Mouse (Mus musculus): Measurements from ENCODE around the gene Cnga3. TPM values are rescaled to one million over a fixed set of nuclear protein-coding genes. Genes with fewer than 3 reads are reported as not detected.

Cnga3 gene
- polyA plus RNA-seq, 1 experiment = 0.15 TPM

DNA sequence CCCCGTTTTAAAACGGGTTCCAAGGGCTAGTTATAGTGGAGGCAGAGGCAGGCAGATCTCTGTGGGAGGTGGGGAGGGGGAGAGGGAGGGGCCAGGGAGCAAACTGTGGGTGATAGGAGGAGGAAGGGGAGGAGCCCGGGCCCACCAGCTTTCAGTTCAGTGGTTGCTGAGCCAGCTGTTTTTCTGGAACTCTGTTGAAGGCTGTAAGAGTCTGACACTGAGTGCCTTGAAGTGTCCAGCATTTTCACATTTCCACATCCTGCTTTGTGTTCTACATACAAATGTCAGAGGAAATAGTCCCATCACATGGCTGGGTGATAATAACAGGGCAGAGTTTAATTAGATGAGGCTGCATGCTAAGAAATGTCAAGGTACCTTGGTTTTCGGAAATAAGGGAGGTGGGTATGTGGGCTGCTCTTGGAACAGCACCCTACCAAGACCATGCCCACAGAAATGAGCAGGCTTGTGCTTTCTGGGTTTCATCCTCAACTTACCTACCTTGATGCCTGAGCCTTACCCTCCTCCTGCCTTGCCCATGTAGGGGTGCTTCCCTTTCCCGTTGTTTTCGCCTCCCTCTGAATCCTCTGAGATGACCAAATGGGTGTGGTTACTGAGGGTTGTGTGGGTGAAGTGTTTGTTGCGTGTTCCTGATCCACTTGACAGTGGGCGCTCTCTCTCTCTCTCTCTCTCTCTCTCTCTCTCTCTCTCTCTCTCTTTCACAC lies 93.9 kb downstream of the Cnga3 start:
- TF ChIP-seq POLR2A (IDR thresholded peaks at IDR 0.05; ENCODE audit: borderline replicate concordance, extremely low read depth, insufficient read depth, insufficient read length, poor library complexity, severe bottlenecking) (no peak), CTCF (IDR thresholded peaks at IDR 0.05; ENCODE audit: borderline replicate concordance, extremely low read depth, insufficient read depth, insufficient read length) (no peak)
- DNase-seq (ENCODE audit: low read depth) = no peak

DNA sequence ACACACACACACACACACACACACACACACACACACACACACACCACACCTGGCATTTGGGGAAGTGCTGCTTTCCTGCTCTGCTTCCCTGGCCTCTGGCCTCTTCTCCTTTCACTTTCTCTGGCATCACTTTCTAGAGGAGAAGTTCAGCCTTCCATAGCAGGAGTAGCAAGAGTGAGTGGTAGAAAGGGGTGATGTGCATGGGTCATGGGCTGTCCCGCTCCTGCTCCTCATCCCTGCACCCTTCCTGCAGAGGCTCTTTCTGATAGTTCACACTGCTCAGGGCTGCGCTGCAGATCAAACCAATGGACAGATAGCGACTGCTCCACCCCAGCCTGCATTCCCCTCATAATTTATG lies 94.5 kb downstream of the Cnga3 start:
- no peak for DNase-seq (ENCODE audit: low read depth)
- TF ChIP-seq POLR2A (IDR thresholded peaks at IDR 0.05; ENCODE audit: borderline replicate concordance, extremely low read depth, insufficient read depth, insufficient read length, poor library complexity, severe bottlenecking) (no peak), CTCF (IDR thresholded peaks at IDR 0.05; ENCODE audit: borderline replicate concordance, extremely low read depth, insufficient read depth, insufficient read length) (no peak)

GRCm38 (mm10) chr1:37309939-37310515 lies 95.8 kb downstream of the Cnga3 start:
- TF ChIP-seq POLR2A (IDR thresholded peaks at IDR 0.05; ENCODE audit: borderline replicate concordance, extremely low read depth, insufficient read depth, insufficient read length, poor library complexity, severe bottlenecking) (no peak), CTCF (IDR thresholded peaks at IDR 0.05; ENCODE audit: borderline replicate concordance, extremely low read depth, insufficient read depth, insufficient read length) (no peak)
- no peak for DNase-seq (ENCODE audit: low read depth)

Other genes starting within 250 kb of the Cnga3 start
- 0.49 and 1.0 TPM in 2 replicates for gene Vwa3b, start 187.8 kb upstream of the Cnga3 start, polyA plus RNA-seq (2012; rRNA removed)
- 34.6 and 47.3 TPM in 2 replicates for gene Inpp4a, start 85.4 kb downstream of the Cnga3 start, polyA plus RNA-seq (2012; rRNA removed)
- 50.0 and 59.8 TPM in 2 replicates for gene Coa5, start 215.7 kb downstream of the Cnga3 start, polyA plus RNA-seq (2012; rRNA removed)
- gene Unc50, start 215.7 kb downstream of the Cnga3 start, polyA plus RNA-seq (2012; rRNA removed) = 76.7 and 112 TPM in 2 replicates

Data from brain, embryonic 14.5 days (tissue).